Mouse (Mus musculus): ENCODE data around the gene Kctd21. TPM values are rescaled to one million over a fixed set of nuclear protein-coding genes. Genes with fewer than 3 reads are reported as not detected.

The Kctd21 gene
- total RNA-seq, 2 experiments from 2014 or later, result 0.43 TPM; not detected in 1

DNA sequence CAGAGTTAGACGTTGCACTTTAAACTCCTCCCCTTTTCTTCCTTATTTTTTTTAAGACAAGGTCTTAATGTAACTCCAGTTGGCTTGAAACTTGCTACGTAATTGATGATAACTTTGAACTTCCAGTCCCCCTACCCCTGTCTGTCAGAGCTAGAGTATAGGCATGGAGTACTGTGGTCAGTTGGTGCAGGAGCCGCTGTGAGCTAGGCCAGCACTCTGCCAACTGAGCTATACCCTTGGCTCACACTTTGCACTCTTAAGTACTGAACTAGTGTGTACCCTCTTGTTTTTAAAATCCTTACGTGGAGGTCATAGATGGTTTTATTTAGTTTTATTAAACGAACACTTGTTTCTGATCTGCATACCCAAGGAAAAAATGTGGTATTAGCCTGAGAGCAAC lies 47.2 kb downstream of the Kctd21 start:
- ATAC-seq (replicated peaks; ENCODE audit: low FRiP score, poor library complexity, severe bottlenecking), result no peak

DNA sequence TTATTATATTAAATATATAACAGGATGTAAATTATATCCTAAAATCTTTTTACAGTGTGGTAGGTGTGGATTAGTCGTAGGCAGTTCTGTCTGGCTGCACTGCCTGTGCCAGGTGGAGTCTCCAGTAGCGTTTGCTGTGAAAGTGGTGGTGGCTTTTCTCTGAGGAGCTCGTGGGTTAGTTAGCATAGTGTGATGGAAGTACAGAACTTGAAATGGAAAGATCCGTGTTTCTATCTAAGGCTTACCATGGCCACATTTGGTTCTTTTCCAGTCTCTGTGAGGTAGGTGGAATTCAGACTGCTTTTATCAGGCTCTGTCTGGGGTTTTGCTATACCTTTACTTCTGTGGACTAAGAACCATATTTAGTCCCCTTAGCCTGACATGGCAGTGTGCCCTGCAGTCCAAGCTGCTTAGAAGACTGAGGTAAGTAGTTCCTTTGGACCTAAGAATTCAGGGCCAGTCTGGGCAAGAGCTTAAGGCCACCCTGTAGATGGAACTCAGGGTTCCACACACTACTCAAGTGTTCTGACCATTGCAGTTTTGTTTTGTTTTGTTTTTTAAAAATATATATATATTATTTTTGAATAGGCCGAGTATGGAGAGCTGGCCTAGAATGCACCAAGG lies 48.5 kb downstream of the Kctd21 start:
- ATAC-seq (replicated peaks; ENCODE audit: low FRiP score, poor library complexity, severe bottlenecking), result no peak

DNA sequence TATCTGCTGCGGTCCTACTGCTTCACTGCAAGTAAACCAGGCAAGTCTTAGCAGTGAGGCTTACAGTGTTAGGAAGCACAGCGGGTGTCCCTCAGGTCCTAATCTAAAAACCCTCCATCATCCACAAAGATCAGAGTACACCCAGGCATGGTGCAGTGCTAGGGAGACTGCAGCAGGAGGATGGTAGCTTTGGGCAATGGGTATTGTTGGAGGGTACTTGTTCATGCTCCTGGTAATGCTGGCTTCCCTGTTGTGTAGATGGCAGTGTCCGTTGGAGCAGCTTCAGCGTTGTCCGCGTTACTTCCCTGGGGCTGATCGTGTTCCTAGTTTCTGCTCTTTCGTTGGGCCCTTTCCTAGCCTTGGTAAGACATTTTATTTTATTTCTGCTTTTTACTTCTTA lies 50.5 kb downstream of the Kctd21 start:
- ATAC-seq (replicated peaks; ENCODE audit: low FRiP score, poor library complexity, severe bottlenecking), result no peak

DNA sequence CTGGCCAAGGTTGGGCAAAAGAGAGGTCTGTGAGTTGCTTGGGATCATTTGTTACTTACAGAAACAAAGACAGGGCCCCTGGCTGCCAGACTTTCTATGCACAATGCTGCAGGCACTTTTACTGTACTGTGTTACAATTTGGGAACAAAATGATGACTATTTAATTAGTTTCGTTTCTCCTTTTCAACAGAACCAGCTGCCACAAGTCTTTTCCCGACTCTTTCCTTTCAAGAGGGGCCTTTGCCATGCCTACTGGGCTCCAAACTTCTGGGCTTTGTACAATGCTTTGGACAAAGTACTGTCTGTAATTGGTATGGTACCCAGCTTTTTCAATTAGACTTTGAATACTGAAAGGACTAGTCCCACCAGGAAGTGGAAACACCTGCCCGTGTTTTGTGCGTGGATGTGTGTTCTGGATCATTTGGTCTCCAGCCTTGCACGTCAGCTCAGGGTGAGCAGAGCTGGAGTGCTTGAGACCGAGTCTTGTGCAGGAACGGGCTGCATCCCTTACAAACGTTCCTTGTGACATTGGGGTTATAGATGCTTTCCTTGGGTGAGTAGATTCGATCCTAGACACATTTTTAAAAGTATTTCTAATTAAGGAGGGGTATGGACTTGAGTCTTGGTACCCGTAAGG lies 51.5 kb downstream of the Kctd21 start:
- ATAC-seq (replicated peaks; ENCODE audit: low FRiP score, poor library complexity, severe bottlenecking), result no peak

DNA sequence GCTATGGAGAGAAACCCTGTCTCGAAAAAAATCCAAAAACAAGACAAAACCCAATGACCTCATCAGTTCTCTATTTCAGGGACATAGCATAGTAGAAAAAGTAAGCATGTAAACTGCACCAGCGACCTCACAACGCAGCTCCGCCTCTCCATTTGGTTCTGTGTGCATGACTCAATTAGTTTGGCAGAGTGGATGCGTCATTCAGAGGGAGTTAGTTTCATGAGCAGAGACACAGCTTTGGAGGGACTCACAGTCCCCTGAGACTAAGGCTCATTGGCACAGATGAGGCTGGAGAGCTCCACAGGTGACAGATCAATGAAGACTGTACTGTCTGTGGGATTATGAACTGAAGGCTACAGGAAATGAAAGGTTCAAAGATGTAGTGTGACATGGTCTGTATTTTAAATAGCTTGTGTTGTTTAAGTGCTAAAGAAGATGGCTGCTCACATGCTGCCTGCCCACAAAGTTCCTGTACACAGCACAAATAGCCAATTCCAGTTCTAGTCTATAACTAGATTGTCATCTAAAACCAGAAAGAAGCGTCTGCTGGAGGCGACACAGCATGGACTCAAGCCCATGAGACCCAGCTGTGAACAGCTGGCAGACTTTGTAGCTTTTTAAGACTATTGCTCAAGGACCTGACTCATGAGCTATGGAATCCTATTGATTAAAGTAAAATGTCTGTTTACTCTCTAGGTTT lies 54.1 kb downstream of the Kctd21 start:
- ATAC-seq (replicated peaks; ENCODE audit: low FRiP score, poor library complexity, severe bottlenecking), result no peak

DNA sequence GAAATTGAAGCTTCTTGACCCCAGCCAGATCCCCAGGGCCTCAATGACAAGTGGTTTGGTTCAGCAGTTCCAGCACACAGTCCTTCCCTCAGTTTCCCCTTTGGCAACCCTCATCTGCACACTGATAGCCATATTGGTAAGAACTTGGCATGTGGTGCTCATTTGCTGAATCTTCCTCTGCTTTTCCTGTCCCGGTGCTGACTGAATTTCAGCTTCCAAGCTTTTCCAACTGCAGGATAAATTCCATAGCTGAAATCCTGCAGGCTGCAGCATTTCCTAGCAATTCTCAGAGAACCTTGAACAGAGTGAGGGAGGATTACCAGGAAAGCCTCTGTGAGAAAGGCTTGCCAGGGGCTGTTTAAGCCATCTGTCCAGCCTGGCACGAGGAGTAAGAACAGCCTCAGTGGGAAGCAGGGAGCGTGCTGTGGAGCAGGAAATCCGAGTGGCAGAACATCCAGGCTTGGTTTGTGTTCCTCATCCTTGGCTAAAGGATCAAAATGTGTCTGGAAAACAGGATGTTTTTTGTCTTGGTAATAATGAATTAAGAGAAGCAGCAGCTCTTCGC lies 54.8 kb downstream of the Kctd21 start:
- no peak for ATAC-seq (replicated peaks; ENCODE audit: low FRiP score, poor library complexity, severe bottlenecking)

DNA sequence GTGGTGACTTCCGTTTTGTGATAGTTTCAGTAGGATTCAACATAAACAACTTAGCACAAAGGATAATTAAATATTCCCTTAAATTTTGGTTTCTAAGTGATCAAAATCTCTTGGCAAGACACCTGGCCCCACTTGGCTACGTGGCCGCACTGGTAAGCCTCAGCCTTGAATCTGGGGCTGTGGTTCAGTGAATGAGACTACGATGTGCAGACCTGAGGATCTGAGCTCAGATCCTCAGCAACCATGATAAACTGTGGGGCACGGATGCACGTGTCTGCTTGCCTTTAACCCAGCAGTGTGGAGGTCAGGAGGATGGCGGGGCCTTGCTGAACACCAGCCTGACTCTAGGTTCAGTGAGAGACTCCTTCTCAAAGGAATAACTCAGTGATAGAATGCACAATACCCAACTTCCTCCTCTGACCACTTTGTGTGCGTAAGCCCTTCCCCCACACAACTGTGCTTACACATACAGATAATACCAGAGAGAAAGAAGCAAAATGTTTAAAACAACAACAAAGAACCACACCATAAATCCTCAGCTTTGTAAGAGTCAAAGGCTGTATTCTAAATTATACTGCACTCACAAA lies 55.5 kb downstream of the Kctd21 start:
- ATAC-seq (replicated peaks; ENCODE audit: low FRiP score, poor library complexity, severe bottlenecking), result no peak

DNA sequence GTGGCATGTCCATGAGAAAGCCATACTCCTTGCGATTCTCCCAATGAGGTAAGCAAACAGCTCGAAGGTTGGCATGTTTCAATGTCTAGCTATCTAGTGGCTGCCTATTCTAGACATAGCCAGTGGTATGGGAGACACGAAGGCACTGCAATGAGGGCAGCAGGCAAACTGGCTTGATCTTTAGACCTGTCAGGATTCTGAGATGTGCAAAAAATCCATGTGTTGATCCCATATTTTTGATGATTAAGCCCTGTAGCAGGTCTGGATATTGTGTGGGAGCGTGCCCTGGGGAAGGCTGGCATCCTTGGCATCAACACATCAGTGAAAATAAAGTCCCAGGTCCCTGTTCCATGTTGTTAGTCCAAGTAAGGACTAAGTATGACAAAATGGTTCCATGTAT lies 56.4 kb downstream of the Kctd21 start:
- ATAC-seq (replicated peaks; ENCODE audit: low FRiP score, poor library complexity, severe bottlenecking), result no peak

DNA sequence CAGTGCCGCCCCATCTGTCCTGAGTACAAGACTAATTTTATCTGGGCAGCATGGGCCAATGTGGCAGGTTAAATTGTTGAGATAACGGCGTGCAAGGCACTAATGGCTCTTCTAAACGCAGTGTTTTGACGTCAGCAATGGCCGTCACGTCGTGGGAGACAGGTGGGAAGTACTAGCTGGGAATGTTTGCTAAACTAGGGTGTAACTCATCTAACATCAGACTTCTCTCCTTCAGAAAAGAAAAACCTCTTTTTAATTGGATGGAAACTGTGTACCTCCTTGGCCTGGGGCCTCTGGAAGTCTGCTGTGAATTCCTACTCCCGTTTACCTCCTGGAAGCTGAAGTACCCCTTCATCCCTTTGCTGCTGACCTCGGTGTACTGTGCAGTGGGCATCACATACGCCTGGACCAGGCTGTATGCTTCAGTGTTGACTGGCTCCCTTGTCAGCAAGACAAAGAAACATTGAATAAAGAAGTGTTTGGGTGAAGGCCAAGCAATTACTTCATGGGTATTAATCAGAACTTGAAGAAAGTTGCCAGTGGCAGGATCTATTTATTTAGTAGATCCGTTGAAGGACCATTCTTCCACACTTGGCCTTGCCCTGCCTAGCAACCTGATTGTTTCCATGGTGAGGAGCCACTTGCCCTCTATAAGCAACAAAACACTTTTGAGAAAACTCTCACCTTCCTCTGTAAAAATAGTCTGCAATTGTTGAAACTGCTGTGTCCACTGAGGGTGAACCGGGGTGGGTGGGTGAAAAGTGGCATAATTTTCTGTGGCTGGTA lies 59.4 kb downstream of the Kctd21 start:
- no peak for ATAC-seq (replicated peaks; ENCODE audit: low FRiP score, poor library complexity, severe bottlenecking)

DNA sequence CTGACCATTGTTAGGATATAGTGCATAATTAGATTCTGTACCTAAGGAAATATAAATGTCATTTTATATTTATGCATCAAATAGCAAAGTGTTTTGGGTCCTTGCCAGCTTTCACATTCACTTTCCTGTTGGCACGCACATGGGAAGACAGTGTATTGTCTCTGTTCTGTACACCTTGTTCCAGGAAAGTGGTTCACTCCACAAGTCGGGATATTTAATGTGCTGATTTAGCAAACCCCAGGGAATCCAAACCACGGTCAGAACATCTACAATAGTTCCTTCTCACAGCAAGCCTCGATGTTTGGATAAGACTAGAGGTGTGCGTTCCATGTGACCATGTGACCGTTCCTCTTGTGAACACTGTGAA lies 59.9 kb downstream of the Kctd21 start:
- ATAC-seq (replicated peaks; ENCODE audit: low FRiP score, poor library complexity, severe bottlenecking), result no peak

DNA sequence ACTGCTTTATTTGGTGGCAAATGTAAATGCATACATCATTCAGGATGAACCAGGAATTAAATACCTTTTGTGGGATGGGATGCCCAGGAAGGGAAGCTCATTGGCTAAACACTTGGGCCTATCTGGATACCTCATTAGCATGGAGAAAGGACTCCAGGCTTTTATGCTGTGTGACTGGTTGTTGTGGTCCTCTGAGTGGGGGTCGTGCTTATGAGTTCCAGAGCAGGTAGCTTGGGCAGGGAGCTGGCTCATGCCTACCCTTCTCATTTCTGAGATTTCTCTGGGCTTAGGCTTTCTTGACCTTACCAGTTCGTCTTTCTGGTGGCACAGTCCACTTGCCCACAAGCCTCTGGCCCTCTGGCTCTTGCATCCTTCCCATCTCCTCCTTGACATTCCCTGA lies 62.2 kb downstream of the Kctd21 start:
- no peak for ATAC-seq (replicated peaks; ENCODE audit: low FRiP score, poor library complexity, severe bottlenecking)

DNA sequence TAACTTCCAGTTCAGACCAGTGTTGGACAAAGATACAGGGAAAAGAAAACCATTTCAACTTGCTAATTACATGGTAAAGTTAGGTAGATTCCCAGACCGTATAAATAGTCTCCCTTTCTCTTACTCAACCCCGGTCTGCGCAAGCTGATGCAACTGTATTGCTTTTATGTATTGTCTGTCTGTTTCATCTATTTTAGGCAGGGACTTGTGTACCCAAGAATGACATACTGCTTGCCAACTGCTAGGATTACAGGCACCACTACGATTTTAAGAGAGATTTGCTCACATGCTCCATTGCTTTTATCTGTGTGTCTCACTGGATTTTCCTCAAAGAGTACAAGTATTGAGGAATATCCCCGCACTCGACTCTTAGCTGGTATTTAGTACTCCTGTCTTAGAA lies 66.8 kb downstream of the Kctd21 start:
- no peak for ATAC-seq (replicated peaks; ENCODE audit: low FRiP score, poor library complexity, severe bottlenecking)

Other genes with a start within 250 kb of the Kctd21 start
- 0.38 TPM in 1 of 2 replicates, not detected in the other for gene Usp35, start 307 bp upstream of the Kctd21 start, total RNA-seq (2015; ENCODE audit: low replicate concordance)
- gene Usp35, start 307 bp upstream of the Kctd21 start, total RNA-seq (2017; ENCODE audit: low replicate concordance), result 0.26 and 0.28 TPM in 2 replicates
- 9.4 and 25.7 TPM in 2 replicates for gene Alg8, start 39.3 kb downstream of the Kctd21 start, total RNA-seq (2015; ENCODE audit: low replicate concordance)
- gene Alg8, start 39.3 kb downstream of the Kctd21 start, total RNA-seq (2017; ENCODE audit: low replicate concordance), result 2.9 and 10.2 TPM in 2 replicates
- gene Ndufc2, start 67.7 kb downstream of the Kctd21 start, total RNA-seq (2015; ENCODE audit: low replicate concordance), result 53.5 and 57.6 TPM in 2 replicates
- 20.5 and 80.0 TPM in 2 replicates for gene Ndufc2, start 67.7 kb downstream of the Kctd21 start, total RNA-seq (2017; ENCODE audit: low replicate concordance)
- not detected in 2 replicates for gene Thrsp, start 85.4 kb downstream of the Kctd21 start, total RNA-seq (2015; ENCODE audit: low replicate concordance)
- not detected in 2 replicates for gene Thrsp, start 85.4 kb downstream of the Kctd21 start, total RNA-seq (2017; ENCODE audit: low replicate concordance)
- gene Kctd14, start 119.0 kb downstream of the Kctd21 start, total RNA-seq (2015; ENCODE audit: low replicate concordance), result 26.1 and 51.9 TPM in 2 replicates
- gene Kctd14, start 119.0 kb downstream of the Kctd21 start, total RNA-seq (2017; ENCODE audit: low replicate concordance), result 22.4 and 34.0 TPM in 2 replicates
- 30.9 and 39.2 TPM in 2 replicates for gene Ints4, start 148.6 kb downstream of the Kctd21 start, total RNA-seq (2015; ENCODE audit: low replicate concordance)
- 11.2 and 19.9 TPM in 2 replicates for gene Ints4, start 148.6 kb downstream of the Kctd21 start, total RNA-seq (2017; ENCODE audit: low replicate concordance)
- gene Aamdc, start 247.2 kb downstream of the Kctd21 start, total RNA-seq (2015; ENCODE audit: low replicate concordance), result 5.2 and 6.1 TPM in 2 replicates
- gene Aamdc, start 247.2 kb downstream of the Kctd21 start, total RNA-seq (2017; ENCODE audit: low replicate concordance), result 1.0 and 1.7 TPM in 2 replicates
- 11.0 and 14.0 TPM in 2 replicates for gene Rsf1, start 247.6 kb downstream of the Kctd21 start, total RNA-seq (2015; ENCODE audit: low replicate concordance)
- gene Rsf1, start 247.6 kb downstream of the Kctd21 start, total RNA-seq (2017; ENCODE audit: low replicate concordance), result 21.8 and 27.5 TPM in 2 replicates